Mouse (Mus musculus) liver, adult 2 months (tissue): Measurements from ENCODE around the gene Abl1.

ENCODE experiments used
- CTCF ChIP-seq: fragments of 200-500 bp; IDR thresholded peaks from 2 replicates; pipeline ENCODE4 v1.5.1; 2011; ENCODE audit warnings: low read depth, low read length, control low read depth
- POLR2A ChIP-seq: fragments of 200-500 bp; IDR thresholded peaks from 2 replicates; pipeline ENCODE4 v1.6.1; 2011; ENCODE audit warnings: low read length, control low read depth; ENCODE audit not compliant: insufficient read depth; ENCODE audit errors: extremely low read depth

GRCm38 (mm10) chr2:31767104-31767503 is 78.9 kb downstream of the Abl1 start:
- TF ChIP-seq CTCF (no peak), POLR2A (no peak)
